Mouse (Mus musculus) fat pad, adult 2 months (tissue): Measurements from ENCODE around the gene Baz2a.
"Not testable (repeated sequence)": the region's sequence is repeated elsewhere in the genome, so short reads cannot be mapped to it uniquely, and the experiment has no call there.

ENCODE experiments used
- DNase-seq: peaks from one replicate; pipeline ENCODE4 v3.0.0-alpha.2; 2011; ENCODE audit warnings: low read depth, low spot score; ENCODE audit errors: extremely low read depth

The Baz2a gene

DNA sequence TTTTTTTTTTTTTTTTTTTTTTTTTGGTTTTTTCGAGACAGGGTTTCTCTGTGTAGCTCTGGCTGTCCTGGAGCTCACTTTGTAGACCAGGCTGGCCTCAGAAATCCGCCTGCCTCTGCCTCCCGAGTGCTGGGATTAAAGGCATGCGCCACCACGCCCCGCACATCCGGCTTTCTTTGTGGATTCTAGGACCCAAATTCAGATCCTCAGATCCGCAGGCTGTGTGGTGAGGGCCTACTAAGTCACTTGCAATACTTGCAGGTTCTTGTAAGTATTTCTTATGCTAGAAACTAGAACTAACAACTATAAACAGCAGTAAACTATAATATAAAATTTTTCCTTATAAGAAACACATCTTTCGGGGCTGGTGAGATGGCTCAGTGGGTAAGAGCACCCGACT is 80.0 kb downstream of the Baz2a start:
- not testable (repeated sequence) for DNase-seq

DNA sequence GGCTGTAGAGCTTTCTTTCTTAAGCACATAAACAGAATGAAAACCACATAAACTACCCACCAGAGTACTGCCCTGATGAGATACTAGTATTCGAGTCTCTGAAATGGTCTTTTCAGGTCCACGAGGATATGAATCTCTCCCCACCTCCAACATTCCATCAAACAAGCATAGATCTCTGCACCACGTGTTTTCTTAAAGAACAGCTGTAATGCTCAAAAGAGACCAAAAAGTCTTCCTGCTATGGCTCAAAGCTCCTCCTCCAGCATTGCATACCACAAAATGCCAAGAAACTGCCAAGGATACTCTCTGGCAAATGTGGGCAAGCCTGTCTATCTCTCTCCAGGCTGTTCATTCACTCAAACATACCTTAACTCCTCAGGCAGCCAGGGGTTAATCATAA is 83.9 kb downstream of the Baz2a start:
- no peak for DNase-seq

DNA sequence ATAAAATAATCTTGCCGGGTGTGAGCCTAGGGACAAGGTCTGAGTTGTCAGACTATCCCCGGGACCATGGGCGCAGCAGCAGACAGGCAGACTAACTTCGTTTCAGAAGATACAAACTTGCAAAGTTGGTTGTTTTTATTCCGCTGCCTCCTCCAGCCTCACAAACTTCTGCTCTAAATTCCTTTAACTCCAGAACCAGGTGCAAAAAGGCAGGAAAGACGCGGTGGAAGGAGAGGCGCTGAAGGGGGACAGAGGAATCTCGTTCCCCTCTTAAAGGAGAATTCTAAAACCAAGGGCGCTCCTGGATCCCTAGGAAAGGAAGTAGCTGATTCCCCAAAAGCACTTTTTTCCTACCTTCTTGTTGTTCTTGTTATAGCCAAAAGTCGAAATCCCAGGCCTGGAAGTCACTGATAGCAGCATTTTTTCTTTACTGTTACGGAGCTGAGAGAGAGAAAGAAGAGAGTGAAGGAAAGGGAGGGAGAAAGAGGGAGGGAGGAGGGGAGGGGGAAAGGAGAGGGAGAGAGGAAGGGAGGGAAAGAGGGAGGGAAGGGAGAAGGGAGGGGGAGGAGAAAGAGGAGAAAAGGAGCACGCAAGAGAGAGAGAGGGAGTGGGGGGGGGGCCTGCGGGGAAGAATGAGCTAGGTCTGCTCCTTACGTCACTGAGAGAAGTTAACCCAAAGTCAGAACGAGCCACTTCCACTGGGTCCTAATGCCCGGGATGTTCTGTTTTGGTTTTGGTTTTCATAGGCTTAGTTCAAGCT is 84.8 kb downstream of the Baz2a start:
- no peak for DNase-seq

DNA sequence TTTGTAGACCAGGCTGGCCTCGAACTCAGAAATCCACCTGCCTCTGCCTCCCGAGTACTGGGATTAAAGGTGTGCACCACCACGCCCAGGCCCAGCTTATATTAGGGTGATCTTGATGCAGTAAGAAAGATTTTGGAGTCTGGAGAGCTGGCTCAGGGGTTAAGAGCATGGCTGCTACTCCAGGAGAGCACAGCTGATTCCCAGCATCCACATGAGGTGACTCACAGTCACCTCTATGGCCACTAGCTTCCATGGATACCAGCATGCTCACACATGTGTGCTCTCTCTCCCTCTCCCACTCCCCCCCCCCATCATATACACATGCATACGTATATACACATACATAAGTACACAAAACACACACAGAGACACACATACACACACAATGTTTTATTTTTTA is 85.9 kb downstream of the Baz2a start:
- DNase-seq: no peak
